Mouse (Mus musculus): Measurements from ENCODE around the gene Mia3. TPM values are rescaled to one million over a fixed set of nuclear protein-coding genes. Genes with fewer than 3 reads are reported as not detected.
"Not testable (repeated sequence)": the region's sequence is repeated elsewhere in the genome, so short reads cannot be mapped to it uniquely, and the experiment has no call there.

Mia3 gene
- polyA plus RNA-seq (2015; fragmentation: Nextera tagmentation; extraction: Ambion mirVana) = 91.2 and 92.7 TPM in 2 replicates

- Histone ChIP-seq H3K4me2 (peak within 1 kb of the TSS; percentile 80), H3K9me3 (no peaks in the 10 kb centered on the region), H3K36me3 (peaks cover 9% of the 10 kb centered on the region; the same call in 1 of the 2 replicates), H3K4me1 (peaks cover 13% of the 10 kb centered on the region), H3K27me3 (no peaks in the 10 kb centered on the region), H3K4me3 (peak within 1 kb of the TSS; percentile 80), H3K9ac (peak within 1 kb of the TSS; percentile 77), H3K27ac (peak within 1 kb of the TSS; percentile 67; the same call in 1 of the 2 replicates)
- peak; percentile 98 for ATAC-seq (ENCODE audit: borderline replicate concordance, extremely low read depth, low FRiP score, low TSS enrichment)
- WGBS = under 1% methylated on average over 34 of the region's 51 CpGs
These were observed at the start of gene Mia3 for GRCm38 (mm10) chr1:183369427-183370014. TSS of gene Mia3 (minus strand) at chr1:183369553.

- Histone ChIP-seq H3K27ac (no peak within 1 kb of the TSS), H3K4me1 (no peaks in the 10 kb centered on the region), H3K4me2 (no peak within 1 kb of the TSS), H3K36me3 (no peaks in the 10 kb centered on the region), H3K9ac (no peak within 1 kb of the TSS), H3K27me3 (no peaks in the 10 kb centered on the region), H3K4me3 (no peak within 1 kb of the TSS), H3K9me3 (no peaks in the 10 kb centered on the region)
- no peak for ATAC-seq (ENCODE audit: borderline replicate concordance, extremely low read depth, low FRiP score, low TSS enrichment)
- WGBS = 56% methylated on average over 12 of the region's 12 CpGs
These were observed 48.5 kb upstream of the Mia3 start, which contains the start of gene Hhipl2 for GRCm38 (mm10) chr1:183417873-183418272. TSS of gene Hhipl2 (plus strand) at chr1:183418215.

- WGBS = 85% methylated on average over 15 of the region's 15 CpGs
- H3K4me1 ChIP-seq = no peaks in the 10 kb centered on the region
- no peak overlapping the region for H3K4me2 ChIP-seq
- H3K4me3 ChIP-seq = no peak overlapping the region
- H3K9ac ChIP-seq = no peak overlapping the region
- no peak overlapping the region for H3K27ac ChIP-seq
- peaks cover 26% of the 10 kb centered on the region for H3K36me3 ChIP-seq
- no peaks in the 10 kb centered on the region for H3K9me3 ChIP-seq
- no peaks in the 10 kb centered on the region for H3K27me3 ChIP-seq
- ATAC-seq (ENCODE audit: borderline replicate concordance, extremely low read depth, low FRiP score, low TSS enrichment) = no peak
These were observed 44.9 kb upstream of the Mia3 start for GRCm38 (mm10) chr1:183414081-183414727.

GRCm38 (mm10) chr1:183403396-183403795 lies 34.0 kb upstream of the Mia3 start:
- H3K9me3 ChIP-seq = no peaks in the 10 kb centered on the region
- H3K9ac ChIP-seq = no peak overlapping the region
- H3K4me2 ChIP-seq = no peak overlapping the region
- H3K4me3 ChIP-seq = no peak overlapping the region
- H3K36me3 ChIP-seq = peaks cover 64% of the 10 kb centered on the region
- no peak for ATAC-seq (ENCODE audit: borderline replicate concordance, extremely low read depth, low FRiP score, low TSS enrichment)
- no peak overlapping the region for H3K27ac ChIP-seq
- H3K27me3 ChIP-seq = no peaks in the 10 kb centered on the region
- H3K4me1 ChIP-seq = no peaks in the 10 kb centered on the region
- WGBS = 90% methylated on average over 3 of the region's 3 CpGs

- no peaks in the 10 kb centered on the region for H3K9me3 ChIP-seq
- H3K4me1 ChIP-seq = peaks cover 5% of the 10 kb centered on the region
- H3K27me3 ChIP-seq = 0 out of 2 replicates have a peak, but pooled peaks cover 13% of the 10 kb centered on the region
- WGBS = 5% methylated on average over 44 of the region's 44 CpGs
- peak within 1 kb of the TSS; percentile 12; the same call in 1 of the 2 replicates for H3K27ac ChIP-seq
- peak within 1 kb of the TSS; percentile 54 for H3K4me3 ChIP-seq
- peak within 1 kb of the TSS; percentile 39 for H3K9ac ChIP-seq
- H3K4me2 ChIP-seq = peak within 1 kb of the TSS; percentile 62
- ATAC-seq (ENCODE audit: borderline replicate concordance, extremely low read depth, low FRiP score, low TSS enrichment) = peak; percentile 99
- H3K36me3 ChIP-seq = peaks cover 13% of the 10 kb centered on the region
These were observed 19.4 kb upstream of the Mia3 start, which contains the start of gene Taf1a for GRCm38 (mm10) chr1:183388426-183389406. TSS of gene Taf1a (plus strand) at chr1:183388981.

GRCm38 (mm10) chr1:183387421-183387820 lies 18.1 kb upstream of the Mia3 start:
- ATAC-seq (ENCODE audit: borderline replicate concordance, extremely low read depth, low FRiP score, low TSS enrichment); H3K9ac ChIP-seq; H3K9me3 ChIP-seq; H3K4me3 ChIP-seq; H3K4me1 ChIP-seq; H3K27ac ChIP-seq; H3K36me3 ChIP-seq; H3K4me2 ChIP-seq: not testable (repeated sequence)
- peaks cover 21% of the 10 kb centered on the region; the same call in 1 of the 2 replicates for H3K27me3 ChIP-seq
- 90% methylated on average over 3 of the region's 3 CpGs for WGBS

- H3K27ac ChIP-seq = no peak overlapping the region
- H3K27me3 ChIP-seq = peaks cover 21% of the 10 kb centered on the region; the same call in 1 of the 2 replicates
- no peak for ATAC-seq (ENCODE audit: borderline replicate concordance, extremely low read depth, low FRiP score, low TSS enrichment)
- 85% methylated on average over 2 of the region's 2 CpGs for WGBS
- H3K4me2 ChIP-seq = no peak overlapping the region
- H3K9me3 ChIP-seq = no peaks in the 10 kb centered on the region
- H3K36me3 ChIP-seq = no peaks in the 10 kb centered on the region
- no peaks in the 10 kb centered on the region for H3K4me1 ChIP-seq
- no peak overlapping the region for H3K4me3 ChIP-seq
- H3K9ac ChIP-seq = no peak overlapping the region
These were observed 13.3 kb upstream of the Mia3 start for GRCm38 (mm10) chr1:183382621-183383020.

- H3K27me3 ChIP-seq = peaks cover 19% of the 10 kb centered on the region; the same call in 1 of the 2 replicates
- H3K4me2 ChIP-seq = no peak overlapping the region
- H3K4me1 ChIP-seq = no peaks in the 10 kb centered on the region
- H3K9ac ChIP-seq = no peak overlapping the region
- 69% methylated on average over 5 of the region's 5 CpGs for WGBS
- H3K4me3 ChIP-seq = no peak overlapping the region
- no peak for ATAC-seq (ENCODE audit: borderline replicate concordance, extremely low read depth, low FRiP score, low TSS enrichment)
- no peaks in the 10 kb centered on the region for H3K9me3 ChIP-seq
- H3K27ac ChIP-seq = no peak overlapping the region
- H3K36me3 ChIP-seq = no peaks in the 10 kb centered on the region
These were observed 12.5 kb upstream of the Mia3 start for GRCm38 (mm10) chr1:183381816-183382215.

- H3K4me1 ChIP-seq; H3K36me3 ChIP-seq; H3K4me2 ChIP-seq; H3K27ac ChIP-seq; H3K27me3 ChIP-seq; H3K9ac ChIP-seq; H3K4me3 ChIP-seq; ATAC-seq (ENCODE audit: borderline replicate concordance, extremely low read depth, low FRiP score, low TSS enrichment); H3K9me3 ChIP-seq: not testable (repeated sequence)
- 70% methylated on average over 3 of the region's 3 CpGs for WGBS
These were observed 10.0 kb upstream of the Mia3 start for GRCm38 (mm10) chr1:183379376-183379775.

GRCm38 (mm10) chr1:183378321-183378941 lies 9.1 kb upstream of the Mia3 start:
- Histone ChIP-seq H3K9ac (no peak overlapping the region), H3K27ac (no peak overlapping the region), H3K27me3 (peaks cover 5% of the 10 kb centered on the region; the same call in 1 of the 2 replicates), H3K4me2 (no peak overlapping the region), H3K9me3 (no peaks in the 10 kb centered on the region), H3K4me1 (no peaks in the 10 kb centered on the region), H3K4me3 (no peak overlapping the region), H3K36me3 (no peaks in the 10 kb centered on the region)
- WGBS = 76% methylated on average over 10 of the region's 10 CpGs
- ATAC-seq (ENCODE audit: borderline replicate concordance, extremely low read depth, low FRiP score, low TSS enrichment) = no peak

GRCm38 (mm10) chr1:183377045-183377444 lies 7.7 kb upstream of the Mia3 start:
- H3K9me3 ChIP-seq = no peaks in the 10 kb centered on the region
- WGBS = 64% methylated on average over 4 of the region's 4 CpGs
- no peaks in the 10 kb centered on the region for H3K4me1 ChIP-seq
- H3K9ac ChIP-seq = no peak overlapping the region
- H3K27me3 ChIP-seq = no peaks in the 10 kb centered on the region
- no peak overlapping the region for H3K4me3 ChIP-seq
- H3K36me3 ChIP-seq = no peaks in the 10 kb centered on the region
- H3K27ac ChIP-seq = no peak overlapping the region
- no peak overlapping the region for H3K4me2 ChIP-seq
- ATAC-seq (ENCODE audit: borderline replicate concordance, extremely low read depth, low FRiP score, low TSS enrichment) = no peak

Measured in lung, embryonic 15.5 days (tissue).